Mouse (Mus musculus) embryo, embryonic 10 days (tissue): ENCODE measurements around the gene Vmn2r60.
"Not testable (repeated sequence)": the region's sequence is repeated elsewhere in the genome, so short reads cannot be mapped to it uniquely, and the experiment has no call there.

Source experiments
- DNase-seq: peaks from one replicate; pipeline ENCODE4 v3.0.0-alpha.2; 2015; ENCODE audit warnings: low spot score

The Vmn2r60 gene

GRCm38 (mm10) chr7:42107470-42107869 is at the start of gene Vmn2r60:
Gene Vmn2r60 (plus strand): TSS chr7:42107770.
- DNase-seq = no peak

DNA sequence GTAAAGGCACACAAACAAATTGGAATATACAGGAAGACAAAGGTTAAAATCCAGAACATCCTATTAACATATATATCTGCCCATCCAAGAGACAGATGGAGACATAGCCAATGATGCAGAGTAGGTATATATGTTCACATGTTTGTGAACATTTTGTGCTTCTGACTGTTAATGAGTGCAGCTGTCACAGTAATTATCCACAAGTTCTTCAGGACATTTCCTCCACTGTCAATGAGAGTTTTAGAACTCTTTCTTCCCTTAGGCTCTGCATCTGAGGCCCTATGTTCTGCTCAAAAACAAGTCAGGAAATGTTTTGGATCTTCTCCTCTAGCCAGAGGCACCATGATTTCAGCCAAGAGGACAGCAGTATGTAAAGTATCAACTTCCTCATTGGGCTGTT is 48.6 kb upstream of the Vmn2r60 start, which contains the start of gene Vmn2r59:
TSS of gene Vmn2r59 (minus strand) at position 101 of the 400 bp plus-strand sequence.
- DNase-seq = no peak

- not testable (repeated sequence) for DNase-seq
Observed at GRCm38 (mm10) chr7:42107061-42107460, 509 bp upstream of the Vmn2r60 start.
